Mouse (Mus musculus) heart, postnatal 0 days (tissue): Measurements from ENCODE around the gene Vmn1r29.

Experiments
- CTCF ChIP-seq: IDR thresholded peaks from 2 replicates; pipeline ENCODE4 v1.5.1; 2016; ENCODE audit warnings: antibody characterized with exemption, control low read depth, low read depth
- EP300 ChIP-seq: IDR thresholded peaks from 2 replicates; pipeline ENCODE4 v1.6.1; 2016; ENCODE audit warnings: antibody characterized with exemption, low read depth

- no peak for TF ChIP-seq CTCF
- no peak for TF ChIP-seq EP300
These were observed 39.6 kb upstream of the Vmn1r29 start, which contains the start of gene Vmn1r28 for GRCm38 (mm10) chr6:58261737-58262136.
